Mouse (Mus musculus): Measurements from ENCODE around the gene Nav2. TPM values are rescaled to one million over a fixed set of nuclear protein-coding genes. Genes with fewer than 3 reads are reported as not detected.
A peak's percentile ranks its signal among the peaks of the same experiment; 100 is the strongest.

The Nav2 gene
- polyA plus RNA-seq, 1 experiment from 2014 or later = 10.1 TPM

DNA sequence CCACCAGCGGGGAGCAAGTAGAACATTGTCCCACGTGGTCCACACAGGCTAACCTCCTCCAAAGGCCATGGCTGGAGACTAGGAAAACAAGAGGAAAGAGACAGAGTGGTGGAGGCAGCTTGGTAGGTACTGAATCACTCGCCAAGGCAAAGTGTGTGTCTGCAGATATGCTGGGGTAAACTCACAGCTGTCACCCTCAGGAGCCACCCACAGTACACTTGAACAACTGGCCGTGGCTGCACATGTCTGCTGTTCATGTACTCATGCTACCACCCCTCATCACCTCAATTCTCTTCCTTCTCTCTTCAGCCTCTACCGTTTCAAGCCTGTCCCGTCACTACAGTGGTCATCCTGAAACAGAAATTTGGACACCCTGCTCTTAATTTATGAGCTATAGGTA lies 393.0 kb downstream of the Nav2 start:
- peaks cover 2% of the 10 kb centered on the region; the same call in 1 of the 2 replicates for H3K27me3 ChIP-seq (ENCODE audit: insufficient read depth, low read length)
- H3K4me2 ChIP-seq (ENCODE audit: low read length) = no peak overlapping the region
- no peak for ATAC-seq (replicated peaks; ENCODE audit: low FRiP score, low read depth)
- WGBS = 61% methylated on average over 6 of the region's 6 CpGs
- H3K9ac ChIP-seq (ENCODE audit: low read depth, low read length) = no peak overlapping the region
- DNase-seq (ENCODE audit: low spot score) = no peak
- no peak for TF ChIP-seq CTCF (IDR thresholded peaks at IDR 0.05; ENCODE audit: low read depth)
- H3K4me3 ChIP-seq (replicated peaks; ENCODE audit: low read depth, low read length) = no peak overlapping the region
- H3K9me3 ChIP-seq (replicated peaks; ENCODE audit: low read length) = no peaks in the 10 kb centered on the region
- H3K4me1 ChIP-seq (replicated peaks; ENCODE audit: insufficient read depth, low read length) = peaks cover 12% of the 10 kb centered on the region
- H3K27ac ChIP-seq = no peak overlapping the region
- H3K36me3 ChIP-seq (ENCODE audit: insufficient read depth, low read length) = no peaks in the 10 kb centered on the region

DNA sequence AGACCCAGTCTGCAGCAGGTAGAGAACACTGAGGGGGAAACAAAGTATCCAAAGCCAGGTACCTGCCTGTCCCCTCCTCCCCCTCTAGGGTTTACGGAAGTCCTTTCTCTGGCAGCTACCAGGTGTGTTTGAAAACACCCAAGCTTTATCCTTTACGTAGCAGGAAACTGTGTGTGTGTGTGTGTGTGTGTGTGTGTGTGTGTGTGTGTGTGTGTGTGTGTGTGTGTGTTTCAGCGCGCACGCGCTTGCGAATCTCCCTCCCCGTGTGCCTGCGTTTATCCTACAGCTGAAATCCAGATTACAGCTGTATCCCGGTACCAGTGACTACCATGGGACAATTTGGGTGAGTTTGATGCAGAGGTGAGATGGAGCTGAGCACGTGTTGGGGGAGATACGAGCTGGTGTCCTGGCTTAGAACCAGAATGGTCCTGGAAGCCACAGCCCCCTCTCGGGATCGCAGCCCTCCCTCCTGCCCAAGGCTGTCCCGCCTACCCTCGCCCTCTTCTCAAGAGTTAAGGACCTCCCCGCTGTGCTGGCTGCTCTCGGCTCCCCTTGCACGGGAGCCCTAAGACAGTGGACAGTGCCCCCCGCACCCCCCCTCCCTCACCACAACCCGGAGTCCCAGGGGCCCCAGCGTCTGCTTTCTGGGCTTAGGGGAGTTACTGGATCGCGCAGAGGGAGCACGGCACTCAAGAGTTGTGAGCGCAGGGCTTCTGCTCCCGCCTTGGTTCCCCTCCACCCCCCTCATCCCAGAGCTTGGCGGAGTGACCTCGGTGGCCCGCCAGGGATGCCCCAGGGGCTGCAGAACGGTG lies 395.3 kb downstream of the Nav2 start:
- Histone ChIP-seq H3K4me2 (ENCODE audit: low read length) (peak overlapping the region; percentile 86), H3K4me1 (replicated peaks; ENCODE audit: insufficient read depth, low read length) (peaks cover 3% of the 10 kb centered on the region; the same call in 1 of the 2 replicates), H3K9me3 (replicated peaks; ENCODE audit: low read length) (no peaks in the 10 kb centered on the region), H3K9ac (ENCODE audit: low read depth, low read length) (peak overlapping the region; percentile 55), H3K4me3 (replicated peaks; ENCODE audit: low read depth, low read length) (peak overlapping the region; percentile 41), H3K36me3 (ENCODE audit: insufficient read depth, low read length) (no peaks in the 10 kb centered on the region), H3K27me3 (ENCODE audit: insufficient read depth, low read length) (peaks cover 2% of the 10 kb centered on the region; the same call in 1 of the 2 replicates), H3K27ac (no peak overlapping the region; the same call in 1 of the 2 replicates)
- 4% methylated on average over 31 of the region's 31 CpGs for WGBS
- DNase-seq (ENCODE audit: low spot score) (no peak), ATAC-seq (replicated peaks; ENCODE audit: low FRiP score, low read depth) (peak; percentile 45)
- TF ChIP-seq CTCF (IDR thresholded peaks at IDR 0.05; ENCODE audit: low read depth) = no peak

DNA sequence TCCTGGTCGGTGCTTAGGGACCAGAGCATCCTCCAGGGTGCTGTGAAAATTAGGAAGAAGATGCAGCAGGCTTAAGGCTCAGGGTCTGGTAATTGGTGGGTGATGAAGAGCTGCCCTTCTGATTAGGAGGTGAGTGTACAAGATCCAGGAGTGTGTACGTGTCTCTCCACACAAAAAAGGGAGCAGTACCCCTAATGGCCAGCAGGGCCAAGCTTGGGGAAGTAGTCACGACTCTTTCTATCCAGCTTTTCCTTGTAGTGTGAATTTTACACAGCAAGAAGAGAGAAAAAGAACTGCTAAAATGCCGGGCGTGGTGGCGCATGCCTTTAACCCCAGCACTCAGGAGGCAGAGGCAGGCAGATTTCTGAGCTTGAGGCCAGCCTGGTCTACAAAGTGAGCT lies 399.2 kb downstream of the Nav2 start:
- H3K9me3 ChIP-seq (replicated peaks; ENCODE audit: low read length) = no peaks in the 10 kb centered on the region
- no peak overlapping the region for H3K4me3 ChIP-seq (replicated peaks; ENCODE audit: low read depth, low read length)
- H3K27me3 ChIP-seq (ENCODE audit: insufficient read depth, low read length) = peaks cover 2% of the 10 kb centered on the region; the same call in 1 of the 2 replicates
- H3K27ac ChIP-seq = no peak overlapping the region
- DNase-seq (ENCODE audit: low spot score) (no peak), ATAC-seq (replicated peaks; ENCODE audit: low FRiP score, low read depth) (no peak)
- no peak overlapping the region for H3K4me2 ChIP-seq (ENCODE audit: low read length)
- WGBS = 87% methylated on average over 6 of the region's 6 CpGs
- peaks cover 3% of the 10 kb centered on the region; the same call in 1 of the 2 replicates for H3K4me1 ChIP-seq (replicated peaks; ENCODE audit: insufficient read depth, low read length)
- TF ChIP-seq CTCF (IDR thresholded peaks at IDR 0.05; ENCODE audit: low read depth) = peak; percentile 44
- no peak overlapping the region for H3K9ac ChIP-seq (ENCODE audit: low read depth, low read length)
- no peaks in the 10 kb centered on the region for H3K36me3 ChIP-seq (ENCODE audit: insufficient read depth, low read length)

DNA sequence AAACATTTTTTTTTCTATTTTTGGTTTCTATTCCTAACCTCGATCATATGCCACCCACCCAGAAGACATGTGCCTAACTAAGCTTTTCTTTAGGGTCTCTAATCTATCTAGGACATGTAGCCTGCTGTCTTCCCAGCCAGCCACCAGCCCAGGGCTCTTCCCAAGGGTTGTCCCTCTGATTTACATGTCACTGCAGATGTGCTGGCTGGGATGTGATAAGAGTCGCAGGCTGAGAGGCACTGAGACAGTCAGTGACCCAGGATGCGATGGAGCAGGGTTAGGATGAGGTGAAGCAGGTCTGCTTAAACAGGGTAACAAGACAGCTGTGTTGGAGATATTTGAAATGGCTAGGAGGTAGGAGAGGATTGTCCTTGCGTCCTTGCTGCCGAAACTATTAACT lies 401.2 kb downstream of the Nav2 start:
- Histone ChIP-seq H3K36me3 (ENCODE audit: insufficient read depth, low read length) (no peaks in the 10 kb centered on the region), H3K4me3 (replicated peaks; ENCODE audit: low read depth, low read length) (no peak overlapping the region), H3K9me3 (replicated peaks; ENCODE audit: low read length) (no peaks in the 10 kb centered on the region), H3K27ac (no peak overlapping the region), H3K4me2 (ENCODE audit: low read length) (no peak overlapping the region), H3K9ac (ENCODE audit: low read depth, low read length) (no peak overlapping the region), H3K27me3 (ENCODE audit: insufficient read depth, low read length) (peaks cover 2% of the 10 kb centered on the region; the same call in 1 of the 2 replicates), H3K4me1 (replicated peaks; ENCODE audit: insufficient read depth, low read length) (peaks cover 2% of the 10 kb centered on the region; the same call in 1 of the 2 replicates)
- WGBS = 76% methylated on average over 5 of the region's 5 CpGs
- DNase-seq (ENCODE audit: low spot score) (no peak), ATAC-seq (replicated peaks; ENCODE audit: low FRiP score, low read depth) (no peak)
- TF ChIP-seq CTCF (IDR thresholded peaks at IDR 0.05; ENCODE audit: low read depth) = no peak

DNA sequence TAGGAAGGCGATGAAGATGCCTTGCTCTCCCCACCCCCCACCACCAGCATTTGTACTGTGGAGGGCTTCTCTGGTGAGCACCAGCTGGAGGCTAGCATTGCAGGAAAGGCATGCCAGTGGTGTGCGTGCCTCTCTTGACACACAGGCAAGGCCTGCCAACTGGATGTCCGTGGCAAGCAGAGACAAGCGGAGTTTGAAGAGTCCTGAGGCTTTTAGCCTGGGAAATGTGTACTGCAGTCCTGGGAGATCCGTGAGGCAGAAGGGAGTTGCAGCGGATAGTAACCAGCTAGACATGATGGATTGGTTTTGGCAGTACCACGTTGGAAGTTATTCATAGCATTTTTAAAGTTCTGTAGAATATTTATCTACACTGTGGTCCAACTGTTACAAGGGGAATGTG lies 405.4 kb downstream of the Nav2 start:
- no peak overlapping the region for H3K27ac ChIP-seq
- no peak for ATAC-seq (replicated peaks; ENCODE audit: low FRiP score, low read depth)
- H3K27me3 ChIP-seq (ENCODE audit: insufficient read depth, low read length) = no peaks in the 10 kb centered on the region
- no peak overlapping the region for H3K4me3 ChIP-seq (replicated peaks; ENCODE audit: low read depth, low read length)
- H3K4me1 ChIP-seq (replicated peaks; ENCODE audit: insufficient read depth, low read length) = peaks cover 5% of the 10 kb centered on the region; the same call in 1 of the 2 replicates
- H3K9me3 ChIP-seq (replicated peaks; ENCODE audit: low read length) = no peaks in the 10 kb centered on the region
- no peak overlapping the region for H3K4me2 ChIP-seq (ENCODE audit: low read length)
- TF ChIP-seq CTCF (IDR thresholded peaks at IDR 0.05; ENCODE audit: low read depth) = no peak
- peak; percentile 38 for DNase-seq (ENCODE audit: low spot score)
- H3K36me3 ChIP-seq (ENCODE audit: insufficient read depth, low read length) = no peaks in the 10 kb centered on the region
- 58% methylated on average over 7 of the region's 7 CpGs for WGBS
- H3K9ac ChIP-seq (ENCODE audit: low read depth, low read length) = no peak overlapping the region

DNA sequence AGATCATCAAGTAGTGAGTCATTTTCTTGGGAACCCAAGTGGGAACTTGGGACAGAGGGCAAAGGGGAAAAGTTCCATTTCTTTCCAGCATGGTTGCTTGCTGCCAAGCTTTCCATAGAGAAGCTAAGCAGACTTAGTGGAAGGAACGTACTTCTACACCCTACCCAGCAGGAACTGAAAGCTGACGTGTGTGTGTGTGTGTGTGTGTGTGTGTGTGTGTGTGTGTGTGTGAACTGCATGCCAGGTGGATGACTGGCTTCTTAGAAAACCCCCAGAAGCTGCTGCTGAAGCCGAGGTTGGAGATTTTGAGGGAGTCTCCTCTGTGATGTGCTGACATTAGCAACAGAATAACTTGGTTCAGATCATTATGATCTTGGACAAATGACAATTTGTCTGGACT lies 406.5 kb downstream of the Nav2 start:
- 66% methylated on average over 3 of the region's 3 CpGs for WGBS
- H3K4me3 ChIP-seq (replicated peaks; ENCODE audit: low read depth, low read length) = no peak overlapping the region
- no peak for DNase-seq (ENCODE audit: low spot score)
- no peak overlapping the region for H3K9ac ChIP-seq (ENCODE audit: low read depth, low read length)
- H3K9me3 ChIP-seq (replicated peaks; ENCODE audit: low read length) = no peaks in the 10 kb centered on the region
- H3K27ac ChIP-seq = no peak overlapping the region
- no peak overlapping the region for H3K4me2 ChIP-seq (ENCODE audit: low read length)
- H3K27me3 ChIP-seq (ENCODE audit: insufficient read depth, low read length) = no peaks in the 10 kb centered on the region
- TF ChIP-seq CTCF (IDR thresholded peaks at IDR 0.05; ENCODE audit: low read depth) = no peak
- peaks cover 5% of the 10 kb centered on the region; the same call in 1 of the 2 replicates for H3K4me1 ChIP-seq (replicated peaks; ENCODE audit: insufficient read depth, low read length)
- ATAC-seq (replicated peaks; ENCODE audit: low FRiP score, low read depth) = no peak
- H3K36me3 ChIP-seq (ENCODE audit: insufficient read depth, low read length) = no peaks in the 10 kb centered on the region
